Mouse (Mus musculus) spleen, adult 2 months (tissue): ENCODE data around the gene Srgap3. TPM values are rescaled to one million over a fixed set of nuclear protein-coding genes. Genes with fewer than 3 reads are reported as not detected.

Experiments
- DNase-seq, 2 experiments: peaks; one replicate each; pipeline versions ENCODE4 v3.0.0 to v3.0.0-alpha.2; 2012 to 2021; ENCODE audit warnings: low spot score in 2 of 2, low read depth in 1 of 2
- H3K27ac ChIP-seq: fragments of 200-500 bp; 2 replicates; pipeline ENCODE4 v1.5.1; 2012; ENCODE audit warnings: low read length, inconsistent platforms; ENCODE audit not compliant: insufficient read depth
- H3K27me3 ChIP-seq: fragments of 200-500 bp; 2 replicates; pipeline ENCODE4 v1.6.1; 2012; ENCODE audit warnings: mild to moderate bottlenecking, moderate library complexity, low read length, inconsistent platforms; ENCODE audit not compliant: control insufficient read depth, insufficient read depth
- H3K36me3 ChIP-seq: fragments of 200-500 bp; 2 replicates; pipeline ENCODE4 v1.6.1; 2012; ENCODE audit warnings: mild to moderate bottlenecking, low read length, inconsistent platforms; ENCODE audit not compliant: control insufficient read depth, insufficient read depth
- H3K4me1 ChIP-seq: fragments of 200-500 bp; 2 replicates; pipeline ENCODE4 v1.6.1; 2011; ENCODE audit warnings: inconsistent platforms; ENCODE audit not compliant: control insufficient read depth, insufficient read depth, insufficient read length
- H3K4me3 ChIP-seq: fragments of 200-500 bp; 2 replicates; pipeline ENCODE4 v1.5.1; 2011; ENCODE audit warnings: mild to moderate bottlenecking, inconsistent platforms; ENCODE audit not compliant: insufficient read depth, insufficient read length; ENCODE audit errors: extremely low read depth
- CTCF ChIP-seq: fragments of 200-500 bp; IDR thresholded peaks from 2 replicates; pipeline ENCODE4 v1.5.1; 2011; ENCODE audit warnings: mild to moderate bottlenecking, inconsistent platforms; ENCODE audit not compliant: insufficient read depth, insufficient read length, insufficient replicate concordance; ENCODE audit errors: extremely low read depth
- POLR2A ChIP-seq: fragments of 200-500 bp; IDR thresholded peaks from 2 replicates; pipeline ENCODE4 v1.6.1; 2011; ENCODE audit warnings: low read depth, low read length, inconsistent platforms
- WGBS: fragments of 180-500 bp; shearing (Covaris S2); methylation state at CpG from one replicate; pipeline ENCODE4 v1.1.7; 2018; 5-methylcytosine and 5-hydroxymethylcytosine counted together
- polyA plus RNA-seq: library from polyadenylated mRNA; depleted of rRNA; stranded (reverse); fragments of >200 nt; gene quantifications from 2 replicates; pipeline ENCODE4 v1.2.3, GENCODE M21; 2012

Srgap3 gene
- polyA plus RNA-seq, 1 experiment = 2.7 TPM

GRCm38 (mm10) chr6:112808738-112809137 lies 138.3 kb downstream of the Srgap3 start:
- H3K27me3 ChIP-seq = no peaks in the 10 kb centered on the region
- no peak overlapping the region for H3K4me3 ChIP-seq
- no peak overlapping the region for H3K27ac ChIP-seq
- no peaks in the 10 kb centered on the region for H3K4me1 ChIP-seq
- DNase-seq = no peak
- 95% methylated on average over 9 of the region's 9 CpGs for WGBS
- TF ChIP-seq CTCF (no peak), POLR2A (no peak)
- H3K36me3 ChIP-seq = no peaks in the 10 kb centered on the region

GRCm38 (mm10) chr6:112801917-112802316 lies 145.1 kb downstream of the Srgap3 start:
- DNase-seq = no peak
- no peak for TF ChIP-seq POLR2A
- TF ChIP-seq CTCF = no peak
- Histone ChIP-seq H3K27ac (no peak overlapping the region), H3K4me3 (no peak overlapping the region), H3K36me3 (no peaks in the 10 kb centered on the region), H3K4me1 (no peaks in the 10 kb centered on the region), H3K27me3 (no peaks in the 10 kb centered on the region)
- 88% methylated on average over 3 of the region's 3 CpGs for WGBS

- WGBS = 85% methylated on average over 5 of the region's 5 CpGs
- Histone ChIP-seq H3K4me1 (no peaks in the 10 kb centered on the region), H3K27me3 (no peaks in the 10 kb centered on the region), H3K4me3 (no peak overlapping the region), H3K27ac (no peak overlapping the region), H3K36me3 (no peaks in the 10 kb centered on the region)
- TF ChIP-seq CTCF (no peak), POLR2A (no peak)
- no peak for DNase-seq
Measured at GRCm38 (mm10) chr6:112798378-112798777, 148.7 kb downstream of the Srgap3 start.

- no peaks in the 10 kb centered on the region for H3K4me1 ChIP-seq
- no peak overlapping the region for H3K4me3 ChIP-seq
- no peak for DNase-seq
- H3K27me3 ChIP-seq = no peaks in the 10 kb centered on the region
- H3K36me3 ChIP-seq = no peaks in the 10 kb centered on the region
- TF ChIP-seq CTCF (no peak), POLR2A (no peak)
- 52% methylated on average over 2 of the region's 2 CpGs for WGBS
- H3K27ac ChIP-seq = no peak overlapping the region
Measured at GRCm38 (mm10) chr6:112796607-112797006, 150.5 kb downstream of the Srgap3 start.

GRCm38 (mm10) chr6:112793887-112794286 lies 153.2 kb downstream of the Srgap3 start:
- no peaks in the 10 kb centered on the region for H3K36me3 ChIP-seq
- no peak overlapping the region for H3K27ac ChIP-seq
- H3K4me1 ChIP-seq = no peaks in the 10 kb centered on the region
- DNase-seq = no peak
- H3K27me3 ChIP-seq = no peaks in the 10 kb centered on the region
- WGBS = 92% methylated on average over 5 of the region's 5 CpGs
- TF ChIP-seq POLR2A = no peak
- no peak for TF ChIP-seq CTCF
- no peak overlapping the region for H3K4me3 ChIP-seq

- Histone ChIP-seq H3K27me3 (no peaks in the 10 kb centered on the region), H3K36me3 (no peaks in the 10 kb centered on the region), H3K27ac (no peak overlapping the region), H3K4me3 (no peak overlapping the region), H3K4me1 (no peaks in the 10 kb centered on the region)
- TF ChIP-seq CTCF = no peak
- TF ChIP-seq POLR2A = no peak
- WGBS = 90% methylated on average over 6 of the region's 6 CpGs
- DNase-seq = no peak
Measured at GRCm38 (mm10) chr6:112789901-112790300, 157.2 kb downstream of the Srgap3 start.

- no peak for DNase-seq
- Histone ChIP-seq H3K36me3 (no peaks in the 10 kb centered on the region), H3K4me3 (no peak overlapping the region), H3K27ac (no peak overlapping the region), H3K4me1 (no peaks in the 10 kb centered on the region), H3K27me3 (no peaks in the 10 kb centered on the region)
- WGBS = 80% methylated on average over 10 of the region's 10 CpGs
- TF ChIP-seq CTCF (no peak), POLR2A (no peak)
Measured at GRCm38 (mm10) chr6:112788617-112789016, 158.4 kb downstream of the Srgap3 start.
